Mouse (Mus musculus): ENCODE measurements around the gene Eif4a1. TPM values are rescaled to one million over a fixed set of nuclear protein-coding genes. Genes with fewer than 3 reads are reported as not detected.

Eif4a1 gene
- total and polyA plus RNA-seq, 3 experiments, result 1,622 to 2,161 (median 1,728) TPM

GRCm38 (mm10) chr11:69697396-69697795 lies 25.2 kb upstream of the Eif4a1 start:
- no peak overlapping the region for H3K4me2 ChIP-seq (ENCODE audit: insufficient read depth, low read depth, poor library complexity, severe bottlenecking)
- in situ Hi-C loops (cut with MboI; ENCODE audit: low pct_ligation_motif_present, low pct_unique_long_range_greater_than_20kb, low sequenced_read_pairs) (no loop called here), dilution Hi-C loops (cut with MboI; ENCODE audit: extremely low pct_ligation_motif_present, extremely low pct_unique_long_range_greater_than_20kb, low sequenced_read_pairs) (no loop called here)
- no peaks in the 10 kb centered on the region for H3K79me2 ChIP-seq (replicated peaks; ENCODE audit: control insufficient read depth, extremely low read depth, insufficient read depth, poor library complexity, severe bottlenecking)
- H3K27ac ChIP-seq (ENCODE audit: insufficient read depth, low read depth), result no peak overlapping the region
- peaks cover 2% of the 10 kb centered on the region for H3K27me3 ChIP-seq (replicated peaks)
- H3K9me3 ChIP-seq (replicated peaks; ENCODE audit: low read length), result peaks cover 5% of the 10 kb centered on the region
- no peaks in the 10 kb centered on the region for H3K36me3 ChIP-seq (replicated peaks in 1 of 2; ENCODE audit: control insufficient read depth in 1 of 2, insufficient read depth in 1 of 2, low read length in 1 of 2)
- H3K4me3 ChIP-seq (replicated peaks in 1 of 3; ENCODE audit: low read depth in 2 of 3, low read length in 2 of 3, poor library complexity in 1 of 3), result no peak overlapping the region
- no peak for DNase-seq (ENCODE audit: extremely low read depth)
- no peak overlapping the region for H3K9ac ChIP-seq (ENCODE audit: insufficient read depth, low read depth)
- TF ChIP-seq POLR2AphosphoS2 (IDR thresholded peaks at IDR 0.05; ENCODE audit: low read depth, low read length) (no peak), RCOR1 (conservative IDR thresholded peaks at IDR 0.05; ENCODE audit: low read depth, low read length) (no peak), ZC3H11A (IDR thresholded peaks at IDR 0.05; ENCODE audit: low read depth, low read length) (no peak), JUND (conservative IDR thresholded peaks at IDR 0.05; ENCODE audit: low read depth, low read length) (no peak), IRF4 (IDR thresholded peaks at IDR 0.05; ENCODE audit: low read depth, low read length) (no peak), CTCF (conservative IDR thresholded peaks at IDR 0.05 in 1 of 2, IDR thresholded peaks at IDR 0.05 in 1 of 2; ENCODE audit: low read depth in 2 of 2, low read length in 2 of 2) (no peak), RAD21 (IDR thresholded peaks at IDR 0.05; ENCODE audit: low read depth, low read length) (no peak), MYC (IDR thresholded peaks at IDR 0.05; ENCODE audit: low read depth, low read length) (no peak), TBP (conservative IDR thresholded peaks at IDR 0.05; ENCODE audit: low read depth, low read length) (no peak), ZNF384 (IDR thresholded peaks at IDR 0.05; ENCODE audit: low read depth, low read length) (no peak), SIN3A (IDR thresholded peaks at IDR 0.05; ENCODE audit: low read length) (no peak), ETS1 (conservative IDR thresholded peaks at IDR 0.05; ENCODE audit: low read depth, low read length) (no peak), UBTF (IDR thresholded peaks at IDR 0.05; ENCODE audit: low read depth, low read length) (no peak), USF2 (conservative IDR thresholded peaks at IDR 0.05; ENCODE audit: low read depth, low read length) (no peak)
- H3K4me1 ChIP-seq (ENCODE audit: control insufficient read depth in 1 of 2, insufficient read depth in 2 of 2), result no peaks in the 10 kb centered on the region; a peak in 1 of 4 replicates

- TF ChIP-seq MYC (IDR thresholded peaks at IDR 0.05; ENCODE audit: low read depth, low read length) (no peak), JUND (conservative IDR thresholded peaks at IDR 0.05; ENCODE audit: low read depth, low read length) (no peak), USF2 (conservative IDR thresholded peaks at IDR 0.05; ENCODE audit: low read depth, low read length) (no peak), JUN (IDR thresholded peaks at IDR 0.05; ENCODE audit: insufficient read depth, low read depth, low read length) (no peak), BHLHE40 (IDR thresholded peaks at IDR 0.05; ENCODE audit: low read depth, low read length) (no peak), KAT2A (IDR thresholded peaks at IDR 0.05; ENCODE audit: insufficient replicate concordance, low read length) (no peak), MAX (IDR thresholded peaks at IDR 0.05; ENCODE audit: low read length) (no peak), TBP (conservative IDR thresholded peaks at IDR 0.05; ENCODE audit: low read depth, low read length) (no peak), UBTF (IDR thresholded peaks at IDR 0.05; ENCODE audit: low read depth, low read length) (no peak), MAZ (IDR thresholded peaks at IDR 0.05; ENCODE audit: low read depth, low read length) (no peak), MAFK (IDR thresholded peaks at IDR 0.05; ENCODE audit: insufficient replicate concordance, low read length) (no peak), ETS1 (conservative IDR thresholded peaks at IDR 0.05; ENCODE audit: low read depth, low read length) (no peak), CHD1 (IDR thresholded peaks at IDR 0.05; ENCODE audit: low read depth, low read length) (no peak), IRF4 (IDR thresholded peaks at IDR 0.05; ENCODE audit: low read depth, low read length) (no peak), CTCF (conservative IDR thresholded peaks at IDR 0.05 in 1 of 2, IDR thresholded peaks at IDR 0.05 in 1 of 2; ENCODE audit: low read depth in 2 of 2, low read length in 2 of 2) (no peak), MXI1 (IDR thresholded peaks at IDR 0.05; ENCODE audit: low read depth, low read length) (no peak)
- Histone ChIP-seq H3K4me1 (ENCODE audit: control insufficient read depth in 1 of 2, insufficient read depth in 2 of 2) (no peaks in the 10 kb centered on the region), H3K9ac (ENCODE audit: insufficient read depth, low read depth) (no peak within 1 kb of the TSS), H3K4me3 (replicated peaks in 1 of 3; ENCODE audit: low read depth in 2 of 3, low read length in 2 of 3, poor library complexity in 1 of 3) (no peak within 1 kb of the TSS), H3K36me3 (replicated peaks in 1 of 2; ENCODE audit: control insufficient read depth in 1 of 2, insufficient read depth in 1 of 2, low read length in 1 of 2) (no peaks in the 10 kb centered on the region), H3K9me3 (replicated peaks; ENCODE audit: low read length) (peaks cover 5% of the 10 kb centered on the region), H3K27ac (ENCODE audit: insufficient read depth, low read depth) (no peak within 1 kb of the TSS), H3K4me2 (ENCODE audit: insufficient read depth, low read depth, poor library complexity, severe bottlenecking) (no peak within 1 kb of the TSS), H3K79me2 (replicated peaks; ENCODE audit: control insufficient read depth, extremely low read depth, insufficient read depth, poor library complexity, severe bottlenecking) (no peaks in the 10 kb centered on the region), H3K27me3 (replicated peaks) (peaks cover 1% of the 10 kb centered on the region)
- in situ Hi-C loops (cut with MboI; ENCODE audit: low pct_ligation_motif_present, low pct_unique_long_range_greater_than_20kb, low sequenced_read_pairs), result no loop called here
- DNase-seq (ENCODE audit: extremely low read depth), result no peak
- dilution Hi-C loops (cut with MboI; ENCODE audit: extremely low pct_ligation_motif_present, extremely low pct_unique_long_range_greater_than_20kb, low sequenced_read_pairs), result no loop called here
Measured at GRCm38 (mm10) chr11:69695361-69696181, 23.3 kb upstream of the Eif4a1 start, which contains the start of the genes Tnfsf12 and Tnfsfm13. Gene Tnfsf12 (minus strand): TSS chr11:69695849. Gene Tnfsfm13 (minus strand): TSS chr11:69696098.

Measured in CH12.LX (cell line).